Mouse (Mus musculus) ES-Bruce4 (cell line): ENCODE measurements at regions not wholly inside any gene's neighbourhood (a gene's known extent, or its start where the extent isn't known, plus 50 kb on each side); places are given as distances from the start of the nearest gene placed in this dataset.

Source experiments
- CTCF ChIP-seq: IDR thresholded peaks from one replicate; pipeline ENCODE4 v1.8.1; 2011; ENCODE audit warnings: low read depth, low read length
- POLR2A ChIP-seq: IDR thresholded peaks from one replicate; pipeline ENCODE4 v1.8.1; 2011; ENCODE audit warnings: low read length; ENCODE audit not compliant: insufficient read depth

DNA sequence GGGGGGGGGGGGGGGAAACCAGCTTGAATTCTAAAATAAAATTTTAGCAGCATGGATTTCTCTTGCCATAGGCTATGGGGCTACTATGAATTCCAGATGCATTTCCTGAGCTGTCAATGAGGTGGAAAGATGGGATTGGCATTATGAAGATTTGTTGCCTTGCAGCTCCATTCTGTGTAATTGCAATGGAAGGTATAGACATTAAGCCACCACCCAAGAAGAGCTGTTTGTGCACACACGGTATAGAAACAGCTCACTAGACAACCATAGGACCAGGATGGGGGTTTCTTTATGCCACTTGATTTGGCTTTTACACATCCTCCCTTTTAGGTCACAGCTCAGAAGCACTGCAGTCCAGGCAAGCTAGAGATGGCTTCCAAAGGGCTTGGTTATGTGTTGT is 247.8 kb downstream of the Satb1 start:
- TF ChIP-seq CTCF = no peak
- no peak for TF ChIP-seq POLR2A
